Mouse (Mus musculus) left cerebral cortex, adult 18-20 months (tissue): ENCODE measurements around the gene Wdr53. TPM values are rescaled to one million over a fixed set of nuclear protein-coding genes. Genes with fewer than 3 reads are reported as not detected.
"Not testable (repeated sequence)": the region's sequence is repeated elsewhere in the genome, so short reads cannot be mapped to it uniquely, and the experiment has no call there.

ENCODE experiments used
- DNase-seq, 2 experiments: peaks; one replicate each; pipeline ENCODE4 v3.0.0; 2021 to 2022; ENCODE audit warnings: low spot score in 2 of 2, mixed read lengths in 1 of 2
- microRNA-seq, 2 experiments: library from miRNA; unstranded; fragments of <30 nt; microRNA quantifications; one replicate each; pipeline ENCODE4 v1.2.0; 2021
- total RNA-seq, 2 experiments: library from RNA; stranded (reverse); gene quantifications; 2 replicates each; pipeline ENCODE4 v1.2.3; 2021

The Wdr53 gene
- total RNA-seq, 2 experiments from 2014 or later, result 12.4 to 12.5 TPM

- DNase-seq, result peak; percentile 90 to 93
These were observed 30.6 kb downstream of the Wdr53 start, which contains the start of gene Rnf168 for GRCm38 (mm10) chr16:32277308-32278256. Gene Rnf168, plus strand, starts transcription at chr16:32277459.

GRCm38 (mm10) chr16:32278396-32278795, 31.4 kb downstream of the Wdr53 start:
- no peak for DNase-seq

- no peak for DNase-seq
These were observed 33.2 kb downstream of the Wdr53 start for GRCm38 (mm10) chr16:32280211-32280610.

- no peak for DNase-seq
These were observed 35.6 kb downstream of the Wdr53 start for GRCm38 (mm10) chr16:32282608-32283007.

GRCm38 (mm10) chr16:32291821-32292220, 44.8 kb downstream of the Wdr53 start:
- DNase-seq, result no peak

GRCm38 (mm10) chr16:32299617-32300016, 52.6 kb downstream of the Wdr53 start:
- not testable (repeated sequence) for DNase-seq

- DNase-seq, result no peak
These were observed 56.0 kb downstream of the Wdr53 start for GRCm38 (mm10) chr16:32303046-32303445.

- DNase-seq, result no peak
These were observed 56.9 kb downstream of the Wdr53 start for GRCm38 (mm10) chr16:32303886-32304285.

Small RNAs within 50 kb of the gene (microRNA-seq; reads per million reads assigned to microRNA genes)
- 0 reads per million in 2 experiments for gene Mir1946a

Other genes with a start within 250 kb of the Wdr53 start
- 10 to 100 TPM; 46.3 to 48.8 TPM for gene Senp5, start 243.9 kb upstream of the Wdr53 start, total RNA-seq
- gene Pak2, start 167.9 kb upstream of the Wdr53 start, total RNA-seq, result 10 to 100 TPM; 25.1 to 27.2 TPM
- 10 to 100 TPM; 25.5 to 25.8 TPM for gene Pigx, start 147.5 kb upstream of the Wdr53 start, total RNA-seq
- 10 to 100 TPM; 66.8 to 67.1 TPM for gene Cep19, start 147.4 kb upstream of the Wdr53 start, total RNA-seq
- 1 to 10 TPM; 6.8 to 8.5 TPM for gene Nrros, start 81.6 kb upstream of the Wdr53 start, total RNA-seq
- not detected for gene Bex6, start 67.4 kb upstream of the Wdr53 start, total RNA-seq
- gene Fbxo45, start 69 bp upstream of the Wdr53 start, total RNA-seq, result 10 to 100 TPM; 44.8 to 50.3 TPM
- gene Smco1, start 24.2 kb downstream of the Wdr53 start, total RNA-seq, result under 1 TPM; 0.23 to 0.35 TPM
- gene Rnf168, start 30.2 kb downstream of the Wdr53 start, total RNA-seq, result 10 to 100 TPM; 26.9 to 27.3 TPM
- gene Ubxn7, start 85.0 kb downstream of the Wdr53 start, total RNA-seq, result 10 to 100 TPM; 48.1 to 51.9 TPM
- not detected for gene Tm4sf19, start 153.3 kb downstream of the Wdr53 start, total RNA-seq
- gene Tctex1d2, start 172.5 kb downstream of the Wdr53 start, total RNA-seq, result 10 to 100 TPM; 15.5 to 17.1 TPM
- gene Pcyt1a, start 183.7 kb downstream of the Wdr53 start, total RNA-seq, result 10 to 100 TPM; 36.2 to 41.3 TPM
- gene Slc51a, start 240.7 kb downstream of the Wdr53 start, total RNA-seq, result not detected
- gene Zdhhc19, start 249.0 kb downstream of the Wdr53 start, total RNA-seq, result not detected